Mouse (Mus musculus) heart, embryonic 14.5 days (tissue): ENCODE data around the gene Banf1. TPM values are rescaled to one million over a fixed set of nuclear protein-coding genes. Genes with fewer than 3 reads are reported as not detected.

ENCODE experiments used
- ATAC-seq: fragments of 200-750 bp; cut with Nextera tagmentation; 2 replicates; pipeline ENCODE4 v1.8.0; 2017; ENCODE audit warnings: low read depth, moderate TSS enrichment; ENCODE audit not compliant: insufficient number of reproducible peaks, insufficient read depth, low FRiP score
- H3K27ac ChIP-seq, 2 experiments: fragments of 200-500 bp in 1 of 2; fragments of 300-500 bp in 1 of 2; sonication (generic) in 1 of 2; replicated peaks in 1 of 2; 2 replicates each; pipeline ENCODE4 v1.5.1; 2012 to 2014; ENCODE audit warnings: low read depth in 2 of 2, low read length in 2 of 2, control low read depth in 1 of 2, mild to moderate bottlenecking in 1 of 2, mixed read lengths in 1 of 2; ENCODE audit not compliant: control insufficient read depth in 1 of 2, insufficient read depth in 1 of 2
- H3K27me3 ChIP-seq: fragments of 300-500 bp; sonication (generic); 2 replicates; pipeline ENCODE4 v1.6.1; 2014; ENCODE audit warnings: mild to moderate bottlenecking, low read length, control low read depth; ENCODE audit not compliant: control insufficient read depth, insufficient read depth
- H3K36me3 ChIP-seq: fragments of 300-500 bp; sonication (generic); 2 replicates; pipeline ENCODE4 v1.6.1; 2014; ENCODE audit warnings: mild to moderate bottlenecking, control low read depth, low read length, mixed read lengths; ENCODE audit not compliant: control insufficient read depth, insufficient read depth
- H3K4me1 ChIP-seq, 2 experiments: fragments of 200-500 bp in 1 of 2; fragments of 300-500 bp in 1 of 2; sonication (generic) in 1 of 2; 2 replicates each; pipeline ENCODE4 v1.6.1; 2012 to 2014; ENCODE audit warnings: low read length in 2 of 2, control low read depth in 1 of 2, mixed read lengths in 1 of 2; ENCODE audit not compliant: control insufficient read depth in 2 of 2, insufficient read depth in 2 of 2
- H3K4me2 ChIP-seq: fragments of 300-500 bp; sonication (generic); 2 replicates; pipeline ENCODE4 v1.6.1; 2014; ENCODE audit warnings: mild to moderate bottlenecking, low read length
- H3K4me3 ChIP-seq, 2 experiments: fragments of 200-500 bp in 1 of 2; fragments of 300-500 bp in 1 of 2; sonication (generic) in 1 of 2; 2 replicates each; pipeline ENCODE4 v1.5.1; 2012 to 2014; ENCODE audit warnings: low read length in 2 of 2, mild to moderate bottlenecking in 2 of 2, control low read depth in 1 of 2, low read depth in 1 of 2, moderate library complexity in 1 of 2; ENCODE audit not compliant: control insufficient read depth in 1 of 2, insufficient read depth in 1 of 2
- H3K9ac ChIP-seq: fragments of 300-500 bp; sonication (generic); 2 replicates; pipeline ENCODE4 v1.6.1; 2014; ENCODE audit warnings: mild to moderate bottlenecking, low read length
- H3K9me3 ChIP-seq: fragments of 300-500 bp; sonication (generic); 2 replicates; pipeline ENCODE4 v1.6.1; 2016; ENCODE audit warnings: low read length, control low read depth; ENCODE audit not compliant: control insufficient read depth
- WGBS: fragments of 180-500 bp; shearing (Covaris S2); extraction: QIAGEN DNeasy Blood & Tissue Kit; methylation state at CpG from one replicate; pipeline ENCODE4 v1.1.7; 2014; 5-methylcytosine and 5-hydroxymethylcytosine counted together
- polyA plus RNA-seq: library from polyadenylated mRNA; unstranded; fragments of >200 nt; fragmentation: Nextera tagmentation; extraction: Ambion mirVana; gene quantifications from 2 replicates; pipeline ENCODE4 v1.2.1, GENCODE M21; 2014

Banf1 gene
- polyA plus RNA-seq, 1 experiment from 2014 or later, result 486 TPM

DNA sequence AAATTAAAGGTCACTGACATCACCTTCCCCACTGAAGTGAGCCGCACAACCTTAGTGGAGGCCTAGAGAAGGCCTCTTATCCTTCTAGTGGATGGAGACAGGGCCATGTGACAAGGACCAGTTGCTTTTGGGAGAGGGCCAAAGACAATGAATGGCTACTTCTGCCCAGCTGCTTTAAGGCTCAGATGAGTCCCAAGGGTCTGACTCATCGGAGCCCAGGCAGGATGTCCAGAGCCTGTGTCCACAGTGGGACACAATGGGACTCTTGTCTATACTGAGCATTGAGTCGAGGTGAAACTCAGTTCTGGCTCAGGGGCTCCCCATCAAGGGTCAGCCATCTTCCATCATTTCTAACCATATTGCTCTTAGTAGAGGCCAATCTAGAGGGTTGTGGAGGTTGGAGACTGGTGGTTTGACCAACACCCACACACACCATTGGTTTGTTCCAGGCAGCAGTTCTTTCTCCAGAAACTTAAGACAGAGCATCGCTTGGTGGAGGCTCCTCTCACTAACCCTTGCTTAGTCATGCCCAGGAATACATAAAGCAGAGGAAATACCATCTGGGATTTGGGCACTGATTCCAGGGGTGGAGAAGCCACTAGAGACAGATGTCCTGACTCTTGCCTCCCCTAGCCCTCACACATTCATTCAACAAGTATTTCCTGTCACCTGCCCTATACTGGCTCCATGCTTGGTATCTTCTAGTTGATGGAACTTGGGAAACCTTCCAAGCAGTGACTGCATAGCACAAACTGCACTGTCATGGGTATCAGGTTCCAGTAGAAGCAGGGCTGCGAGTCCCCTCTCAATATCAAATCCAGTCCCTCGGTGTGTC lies 21.5 kb downstream of the Banf1 start:
- H3K36me3 ChIP-seq, result no peaks in the 10 kb centered on the region
- 52% methylated on average over 6 of the region's 6 CpGs for WGBS
- H3K9ac ChIP-seq, result no peak overlapping the region
- peaks cover 6% of the 10 kb centered on the region in 2 experiments; a peak in 3 of 4 replicates for H3K4me1 ChIP-seq
- peak; percentile 75 for ATAC-seq
- no peaks in the 10 kb centered on the region for H3K27me3 ChIP-seq
- H3K9me3 ChIP-seq, result no peaks in the 10 kb centered on the region
- peak overlapping the region; percentile 14 to 58; a peak in 1 of 4 replicates for H3K27ac ChIP-seq
- H3K4me2 ChIP-seq, result no peak overlapping the region
- H3K4me3 ChIP-seq, result no peak overlapping the region

DNA sequence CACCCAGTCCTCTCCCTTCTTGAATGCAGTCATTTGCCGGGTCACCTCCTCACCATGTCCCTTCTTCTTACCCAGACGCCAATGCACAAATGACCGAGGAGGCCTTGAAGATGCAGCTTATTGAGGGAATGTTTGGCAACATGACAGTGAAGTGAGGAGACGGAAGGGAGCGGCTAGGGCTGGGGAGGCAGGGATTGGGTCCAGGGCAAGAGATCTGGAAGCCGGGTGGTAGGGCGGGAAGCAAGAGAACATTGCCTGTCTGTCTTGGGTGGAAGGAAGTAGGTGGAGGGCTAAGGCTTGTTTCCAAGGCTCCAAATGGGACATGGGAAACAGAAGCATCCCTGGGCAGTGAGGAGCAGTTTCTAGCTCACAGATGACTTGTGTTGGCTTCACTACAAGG lies 25.6 kb downstream of the Banf1 start:
- H3K27ac ChIP-seq, result no peak overlapping the region
- WGBS, result 84% methylated on average over 7 of the region's 7 CpGs
- H3K9me3 ChIP-seq, result no peaks in the 10 kb centered on the region

DNA sequence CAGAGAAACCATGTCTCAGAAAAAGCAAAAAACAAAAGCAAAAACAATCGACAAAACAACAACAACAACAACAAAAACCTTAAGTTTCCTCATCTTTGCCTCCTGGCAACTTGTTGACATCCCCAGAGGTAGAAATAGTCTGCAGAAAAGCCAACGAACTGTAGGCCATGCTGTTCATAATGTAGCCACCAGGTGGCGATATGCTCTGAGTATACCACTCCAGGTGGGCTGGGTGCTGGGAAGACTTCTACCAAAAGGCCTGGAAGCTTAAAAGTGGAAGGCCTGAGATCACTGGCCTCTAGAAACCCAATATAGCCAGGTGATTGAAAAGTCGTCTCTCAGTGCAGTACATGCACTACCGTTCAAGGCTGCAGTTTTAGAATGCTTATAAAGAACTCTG lies 29.0 kb downstream of the Banf1 start:
- no peak for ATAC-seq
- Histone ChIP-seq H3K4me1 (peaks cover 6 to 7% of the 10 kb centered on the region in 2 experiments; a peak in 3 of 4 replicates), H3K4me3 (no peak overlapping the region), H3K9me3 (no peaks in the 10 kb centered on the region), H3K9ac (no peak overlapping the region), H3K27ac (no peak overlapping the region), H3K27me3 (no peaks in the 10 kb centered on the region), H3K4me2 (no peak overlapping the region), H3K36me3 (no peaks in the 10 kb centered on the region)
- 16% methylated on average over 5 of the region's 5 CpGs for WGBS

More for the DNA sequence above, 25.6 kb downstream of the Banf1 start:
- H3K4me1 ChIP-seq, result peaks cover 0 to 6% of the 10 kb centered on the region in 2 experiments; a peak in 2 of 4 replicates
- no peaks in the 10 kb centered on the region for H3K27me3 ChIP-seq
- H3K9ac ChIP-seq, result no peak overlapping the region
- H3K36me3 ChIP-seq, result no peaks in the 10 kb centered on the region
- H3K4me2 ChIP-seq, result no peak overlapping the region
- ATAC-seq, result no peak
- no peak overlapping the region for H3K4me3 ChIP-seq

DNA sequence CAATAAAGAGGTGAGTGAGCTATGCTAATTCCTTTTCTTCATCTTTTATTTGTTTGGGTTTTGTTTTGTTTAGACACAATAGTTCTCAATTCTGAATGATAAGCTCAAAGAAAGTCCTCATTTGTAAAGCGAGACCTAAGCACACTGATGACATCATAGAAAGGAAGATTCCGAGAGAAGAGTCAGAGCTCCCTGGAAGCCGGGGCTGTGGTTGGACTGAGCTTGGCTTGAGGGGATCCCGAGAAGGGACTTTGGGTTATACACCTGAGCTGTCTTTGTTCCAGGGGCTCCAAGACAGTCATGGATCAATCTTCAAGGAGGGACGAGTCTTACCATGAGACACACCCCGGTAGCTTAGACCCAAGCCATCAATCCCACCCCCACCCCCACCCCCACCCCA lies 31.5 kb downstream of the Banf1 start, which contains the start of gene Catsper1:
Gene Catsper1, plus strand, starts transcription at position 301 of the 400 bp plus-strand sequence.
- peak within 1 kb of the TSS; percentile 40 to 52; a peak in 3 of 4 replicates for H3K27ac ChIP-seq
- 90% methylated on average over 6 of the region's 6 CpGs for WGBS
- no peak for ATAC-seq
- no peak within 1 kb of the TSS for H3K4me2 ChIP-seq
- no peak within 1 kb of the TSS for H3K9ac ChIP-seq
- peaks cover 6 to 7% of the 10 kb centered on the region in 2 experiments; a peak in 3 of 4 replicates for H3K4me1 ChIP-seq
- H3K27me3 ChIP-seq, result no peaks in the 10 kb centered on the region
- H3K9me3 ChIP-seq, result no peaks in the 10 kb centered on the region
- no peak within 1 kb of the TSS for H3K4me3 ChIP-seq
- no peaks in the 10 kb centered on the region for H3K36me3 ChIP-seq

- Histone ChIP-seq H3K4me3 (no peak overlapping the region), H3K4me1 (peaks cover 6 to 7% of the 10 kb centered on the region in 2 experiments; a peak in 3 of 4 replicates)
- 31% methylated on average over 5 of the region's 5 CpGs for WGBS
Observed at GRCm38 (mm10) chr19:5334741-5335140, 32.2 kb downstream of the Banf1 start.

GRCm38 (mm10) chr19:5327970-5328369 lies 39.0 kb downstream of the Banf1 start:
- H3K4me3 ChIP-seq, result no peak overlapping the region
- H3K9ac ChIP-seq, result no peak overlapping the region
- H3K4me2 ChIP-seq, result no peak overlapping the region
- no peaks in the 10 kb centered on the region for H3K4me1 ChIP-seq
- no peaks in the 10 kb centered on the region for H3K9me3 ChIP-seq
- H3K36me3 ChIP-seq, result no peaks in the 10 kb centered on the region
- ATAC-seq, result no peak
- WGBS, result 69% methylated on average over 19 of the region's 19 CpGs
- no peaks in the 10 kb centered on the region for H3K27me3 ChIP-seq
- no peak overlapping the region for H3K27ac ChIP-seq

More at GRCm38 (mm10) chr19:5334741-5335140, 32.2 kb downstream of the Banf1 start:
- peak; percentile 42; the same call in 1 of the 2 replicates for ATAC-seq
- H3K27me3 ChIP-seq, result no peaks in the 10 kb centered on the region
- H3K27ac ChIP-seq, result peak overlapping the region; percentile 40 to 52; a peak in 3 of 4 replicates
- no peak overlapping the region for H3K9ac ChIP-seq
- H3K9me3 ChIP-seq, result no peaks in the 10 kb centered on the region
- H3K4me2 ChIP-seq, result no peak overlapping the region
- H3K36me3 ChIP-seq, result no peaks in the 10 kb centered on the region

DNA sequence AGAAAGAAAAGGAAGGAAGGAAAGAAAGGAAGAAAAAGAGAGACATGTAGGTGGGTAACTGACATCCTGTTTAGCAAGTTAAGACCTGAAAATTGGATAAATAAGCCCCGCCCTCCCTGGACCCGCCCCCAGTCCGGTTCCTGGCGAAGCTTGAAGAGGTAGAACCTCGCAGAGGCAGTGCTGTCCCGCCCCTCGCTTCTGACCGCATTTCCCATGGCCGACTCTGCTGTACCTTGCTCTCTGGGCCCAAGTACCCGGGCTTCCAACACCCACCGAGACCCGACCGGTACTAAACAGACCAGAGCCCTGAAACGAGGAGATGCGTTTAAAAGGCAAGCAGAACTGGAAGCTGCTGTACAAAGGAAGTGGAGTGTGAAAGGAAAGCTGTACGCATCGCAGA lies 43.2 kb downstream of the Banf1 start:
- Histone ChIP-seq H3K36me3 (no peaks in the 10 kb centered on the region), H3K9ac (no peak overlapping the region), H3K4me3 (no peak overlapping the region), H3K4me2 (no peak overlapping the region), H3K27me3 (no peaks in the 10 kb centered on the region), H3K9me3 (no peaks in the 10 kb centered on the region), H3K4me1 (no peaks in the 10 kb centered on the region), H3K27ac (no peak overlapping the region)
- no peak for ATAC-seq
- WGBS, result 52% methylated on average over 17 of the region's 17 CpGs
